Mouse (Mus musculus): ENCODE measurements at regions not wholly inside any gene's neighbourhood (a gene's known extent, or its start where the extent isn't known, plus 50 kb on each side); places are given as distances from the start of the nearest gene placed in this dataset.

DNA sequence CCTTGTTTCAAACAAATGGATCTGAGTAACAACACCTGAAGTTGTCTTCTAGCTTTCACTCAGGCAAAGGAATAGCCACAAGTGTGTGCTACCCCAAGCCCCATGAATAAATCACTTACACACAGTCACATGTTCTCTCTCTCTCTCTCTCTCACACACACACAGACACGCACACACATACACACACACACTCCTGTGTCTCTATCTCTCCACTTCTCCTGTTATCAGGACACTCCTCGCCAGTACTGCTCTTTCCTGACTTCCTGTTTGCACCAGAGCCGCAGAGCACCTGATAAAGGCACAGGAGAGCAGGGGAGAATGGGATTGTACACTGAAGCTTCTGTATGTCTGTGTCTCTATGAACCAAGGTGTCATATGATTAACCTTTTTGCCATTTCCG is 501.5 kb downstream of the Etnk1 start:
- no peak for TF ChIP-seq POLR2A (IDR thresholded peaks at IDR 0.05; ENCODE audit: insufficient read depth, low read depth, low read length)
- no peak for TF ChIP-seq CTCF (IDR thresholded peaks at IDR 0.05)
